Mouse (Mus musculus) G1E (cell line): ENCODE measurements around the gene Abcc5.
"Not testable (repeated sequence)": the region's sequence is repeated elsewhere in the genome, so short reads cannot be mapped to it uniquely, and the experiment has no call there.

ENCODE experiments used
- CTCF ChIP-seq: IDR thresholded peaks from 2 replicates; pipeline ENCODE4 v1.5.1; 2012; ENCODE audit warnings: low read depth, low read length, inconsistent platforms, mixed read lengths
- GATA1 ChIP-seq: IDR thresholded peaks from 2 replicates; pipeline ENCODE4 v1.6.1; 2012; ENCODE audit warnings: borderline replicate concordance, low read length, inconsistent platforms, mixed read lengths

GRCm38 (mm10) chr16:20438046-20438445 lies 11.9 kb upstream of the Abcc5 start:
- TF ChIP-seq GATA1, CTCF: not testable (repeated sequence)
